Mouse (Mus musculus): Measurements from ENCODE around the gene P3h1.

The P3h1 gene

DNA sequence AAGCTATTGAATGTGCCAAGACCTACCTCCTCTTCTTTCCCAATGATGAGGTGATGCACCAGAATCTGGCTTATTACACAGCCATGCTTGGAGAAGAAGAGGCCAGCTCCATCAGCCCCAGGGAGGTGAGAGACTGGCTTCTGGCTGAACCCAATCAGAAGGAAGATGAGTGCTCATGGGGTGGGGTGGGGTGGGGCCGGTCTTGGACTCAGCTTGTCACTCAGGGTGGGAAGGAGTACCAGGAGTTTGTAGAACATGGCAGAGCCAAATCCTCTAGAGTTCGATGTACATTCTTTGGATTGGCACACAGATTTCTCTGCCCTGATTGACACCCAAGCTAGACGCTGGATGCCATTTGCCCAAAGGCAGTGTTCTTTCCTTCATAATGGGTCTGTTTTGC lies 5.9 kb downstream of the P3h1 start:
- in situ Hi-C loops (cut with MboI, MseI), result no loop called here

DNA sequence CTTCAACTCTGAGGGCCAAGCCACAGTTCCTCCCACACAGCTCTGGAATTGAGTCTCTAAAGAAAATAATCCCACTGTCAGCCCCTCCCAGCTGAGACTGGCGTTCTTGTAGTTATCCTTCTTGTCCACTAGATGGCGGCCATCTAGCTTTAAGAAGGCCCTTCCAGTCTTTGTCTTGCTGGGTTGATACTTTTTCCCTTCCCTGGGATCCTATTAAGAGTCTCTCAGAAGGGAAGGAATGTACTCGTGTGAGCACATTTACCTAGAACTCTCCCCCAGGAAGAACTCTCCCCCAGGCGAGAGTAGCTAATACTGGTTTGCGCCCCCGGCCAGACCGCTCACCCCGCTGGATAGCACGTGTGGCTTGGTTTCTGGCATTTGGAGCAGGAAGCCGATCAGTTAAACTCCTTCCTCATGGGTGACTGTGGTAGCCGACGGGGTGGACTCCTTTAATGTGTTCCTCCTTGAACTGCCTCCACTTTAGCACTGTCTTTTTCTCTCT lies 6.5 kb downstream of the P3h1 start:
- in situ Hi-C loops (cut with MboI, MseI), result no loop called here

DNA sequence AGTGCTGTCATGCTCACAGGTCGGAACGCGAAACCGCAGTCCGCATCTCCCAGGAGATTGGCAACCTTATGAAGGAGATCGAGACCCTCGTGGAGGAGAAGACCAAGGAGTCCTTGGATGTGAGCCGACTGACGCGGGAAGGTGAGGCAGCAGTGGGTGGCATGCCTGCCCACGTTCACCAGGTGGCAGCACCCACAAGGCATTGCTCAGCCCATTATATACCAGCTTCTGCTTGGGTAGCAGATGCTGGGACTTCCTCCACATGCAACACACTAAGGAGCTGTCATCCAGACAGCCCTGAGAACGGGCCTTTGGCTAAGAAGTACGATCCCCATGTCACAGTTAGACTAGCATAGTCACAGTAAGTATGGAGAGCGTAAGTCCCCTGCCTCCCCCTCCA lies 8.9 kb downstream of the P3h1 start:
- in situ Hi-C loops (cut with MboI, MseI), result no loop called here

DNA sequence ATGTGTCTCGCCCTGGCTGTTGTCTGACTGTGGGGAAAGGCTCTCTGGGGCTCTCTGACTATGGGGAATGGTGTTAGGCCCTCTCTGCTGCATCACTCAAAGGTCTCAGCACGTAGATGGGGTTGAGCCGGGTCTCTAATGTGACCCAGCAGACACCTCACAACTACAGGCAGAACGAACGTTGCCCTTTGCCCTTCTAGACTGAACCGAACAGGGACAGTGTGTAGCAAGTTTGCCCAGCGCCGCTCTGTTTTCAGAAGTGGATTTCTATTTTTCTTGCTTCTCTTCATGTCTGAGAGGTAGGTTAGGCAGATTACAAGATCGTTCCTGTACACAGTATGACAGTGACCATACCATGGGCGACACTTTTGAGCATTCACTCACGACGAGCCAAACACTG lies 9.9 kb downstream of the P3h1 start:
- in situ Hi-C loops (cut with MboI, MseI), result no loop called here

DNA sequence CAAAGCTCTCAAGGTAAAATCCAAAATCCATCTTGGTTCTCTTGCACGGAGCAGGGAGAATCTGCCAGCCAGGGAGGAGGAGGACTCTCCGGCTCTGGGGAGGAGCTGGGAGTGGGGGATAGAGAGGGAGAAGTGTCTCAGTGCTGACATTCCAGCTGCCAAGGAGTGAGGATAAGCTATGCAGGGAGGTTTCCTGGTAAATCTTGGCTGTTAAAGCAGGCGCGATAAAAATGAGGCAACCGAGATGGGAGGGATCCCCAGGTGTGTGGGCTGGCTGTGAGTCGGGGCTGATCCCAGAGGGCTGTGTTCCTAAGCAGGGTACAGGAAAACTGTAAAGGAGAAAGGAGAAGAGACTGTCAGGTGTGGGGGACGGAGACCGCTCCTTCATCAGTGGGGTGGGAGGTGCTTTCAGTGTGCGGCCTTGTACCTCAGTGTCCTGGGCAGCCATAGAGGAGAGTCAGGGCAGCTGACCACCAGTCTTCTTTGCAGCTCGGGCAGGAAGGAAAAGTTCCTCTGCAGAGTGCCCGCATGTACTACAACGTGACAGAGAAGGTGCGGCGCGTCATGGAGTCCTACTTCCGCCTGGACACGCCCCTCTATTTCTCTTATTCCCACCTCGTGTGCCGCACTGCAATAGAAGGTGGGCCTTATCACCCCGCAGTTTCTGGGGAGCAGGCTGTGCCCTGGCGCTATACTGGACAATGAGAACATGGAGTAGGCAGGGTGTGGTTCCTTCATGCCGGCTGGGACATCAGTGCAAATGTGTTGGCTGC lies 11.9 kb downstream of the P3h1 start:
- in situ Hi-C loops (cut with MboI, MseI), result loop anchor here (5.0 kb wide), 1 partner anchor 93 kb away; no protein-coding TSS in a partner anchor

DNA sequence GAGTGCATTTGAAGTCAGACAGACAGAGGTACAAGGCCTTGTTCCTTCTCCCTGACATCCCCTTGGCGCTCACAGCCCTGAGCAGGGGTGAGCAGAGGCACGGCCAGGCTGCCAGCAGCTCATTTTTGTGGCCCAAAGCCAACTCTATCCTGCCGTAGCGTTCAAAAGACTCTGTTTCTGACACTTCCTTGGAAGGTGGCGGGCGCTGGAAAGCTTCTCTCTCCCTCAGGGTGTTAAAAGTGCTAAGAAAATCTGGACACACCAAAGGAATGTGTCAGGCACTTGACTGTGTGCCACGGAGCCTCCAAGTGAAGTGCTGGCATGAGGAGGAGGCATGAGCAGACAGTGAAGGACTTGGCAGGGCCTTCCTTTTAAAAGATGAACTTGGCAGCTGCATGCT lies 12.8 kb downstream of the P3h1 start:
- in situ Hi-C loops (cut with MboI, MseI), result loop anchor here (5.0 kb wide), 1 partner anchor 92 kb away; no protein-coding TSS in a partner anchor

DNA sequence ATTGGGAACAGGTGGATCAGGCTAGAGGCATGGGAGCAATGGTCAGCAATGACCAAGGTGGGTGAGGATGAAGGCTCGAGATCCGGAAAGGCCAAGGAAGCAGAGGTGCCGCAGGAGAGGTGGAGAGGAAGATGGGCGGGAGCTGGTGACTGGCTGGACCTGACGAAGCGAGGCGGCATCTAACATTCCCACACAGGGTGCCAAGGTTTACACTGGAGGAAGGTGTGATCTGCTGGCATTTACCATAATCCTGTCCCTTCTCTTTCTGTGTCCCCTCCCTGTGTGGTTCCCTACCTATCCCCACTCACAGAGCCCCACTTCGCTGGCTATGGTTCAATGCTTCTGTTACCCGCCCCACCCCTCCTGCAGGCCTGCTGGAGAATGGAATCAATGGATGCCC lies 13.2 kb downstream of the P3h1 start:
- in situ Hi-C loops (cut with MboI, MseI), result loop anchor here (5.0 kb wide), 1 partner anchor 91 kb away; no protein-coding TSS in a partner anchor

DNA sequence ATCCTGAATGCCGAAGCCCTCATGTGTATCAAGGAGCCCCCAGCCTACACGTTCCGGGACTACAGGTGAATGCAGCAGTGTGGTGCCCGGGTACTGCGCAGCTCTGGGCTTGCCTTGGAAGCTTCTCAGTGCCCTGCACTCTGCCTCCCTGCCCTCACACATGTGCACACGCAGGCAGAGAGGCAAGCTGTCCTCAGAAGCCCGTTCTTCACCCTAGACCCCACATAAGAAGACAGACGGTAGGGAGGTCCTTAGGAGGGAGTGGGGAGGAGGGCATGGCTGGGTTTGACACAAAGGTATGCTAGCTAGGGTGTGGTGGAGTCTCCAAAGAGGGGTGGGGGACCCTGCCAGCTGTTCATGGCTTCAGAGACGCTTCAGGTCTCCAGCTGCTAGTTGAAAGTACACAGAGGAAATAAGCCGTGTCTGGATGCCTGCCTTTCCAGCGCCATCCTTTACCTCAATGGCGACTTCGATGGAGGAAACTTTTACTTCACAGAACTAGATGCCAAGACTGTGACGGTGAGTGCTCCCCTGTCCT lies 14.0 kb downstream of the P3h1 start:
- in situ Hi-C loops (cut with MboI, MseI), result loop anchor here (5.0 kb wide), 1 partner anchor 91 kb away; no protein-coding TSS in a partner anchor

DNA sequence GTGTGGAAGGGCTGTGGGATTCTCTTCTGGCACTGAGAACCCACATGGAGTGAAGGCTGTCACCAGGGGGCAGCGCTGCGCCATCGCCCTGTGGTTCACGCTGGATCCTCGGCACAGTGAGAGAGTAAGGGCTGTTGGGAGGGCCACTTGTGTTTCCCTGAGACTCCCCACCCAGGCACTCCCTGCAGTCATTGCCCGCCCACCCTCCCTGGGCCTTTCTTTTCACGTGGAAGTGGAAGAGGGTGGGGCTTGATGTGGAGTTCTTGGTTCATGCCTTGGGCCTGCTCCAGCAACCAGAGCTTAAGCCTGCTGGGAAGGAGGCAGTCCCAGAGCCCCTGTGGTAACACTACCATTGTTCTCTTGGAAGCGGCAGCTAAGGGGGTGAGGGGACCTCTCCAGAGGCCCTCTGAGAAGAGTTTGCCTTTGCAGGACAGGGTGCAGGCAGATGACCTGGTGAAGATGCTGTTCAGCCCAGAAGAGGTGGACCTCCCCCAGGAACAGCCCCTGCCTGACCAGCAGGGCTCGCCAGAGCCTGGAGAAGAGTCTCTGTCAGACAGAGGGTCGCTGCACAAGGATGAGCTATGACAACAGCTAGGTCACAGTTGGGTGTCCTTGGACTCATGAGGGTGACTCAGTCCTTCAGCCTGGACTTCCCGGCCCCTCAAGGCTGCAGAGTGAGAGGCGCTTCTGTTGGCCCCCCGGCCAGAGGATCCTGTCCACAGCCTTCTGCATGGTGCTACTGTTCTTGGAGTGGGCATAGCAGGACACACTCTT lies 14.9 kb downstream of the P3h1 start:
- in situ Hi-C loops (cut with MboI, MseI), result loop anchor here (5.0 kb wide), 1 partner anchor 90 kb away; no protein-coding TSS in a partner anchor

DNA sequence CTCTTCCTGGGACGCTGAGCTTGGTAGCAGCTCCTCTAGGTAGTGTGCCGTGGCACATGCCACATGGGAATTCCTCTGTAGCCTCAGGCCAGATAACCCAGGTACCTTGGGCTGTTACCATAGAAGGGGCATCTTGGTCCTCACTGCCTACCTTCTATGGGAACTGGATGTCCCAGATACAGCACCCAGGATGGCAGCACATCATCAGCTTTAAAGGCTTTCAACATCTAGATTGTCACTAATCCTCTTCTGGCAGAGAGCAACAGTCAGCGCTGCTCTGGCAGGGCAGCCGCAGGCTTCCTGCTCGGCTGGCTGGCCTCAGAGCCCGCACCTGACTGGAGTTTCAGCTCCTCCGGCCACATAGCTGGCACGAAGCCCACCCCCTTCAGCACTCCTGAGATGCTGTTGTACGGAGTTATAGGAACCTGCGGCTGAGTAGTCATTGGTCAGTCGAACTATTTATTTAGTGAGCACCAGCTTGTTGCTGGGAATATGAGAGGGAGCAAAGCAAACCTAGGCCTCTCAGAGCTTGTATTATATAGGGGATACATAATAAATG lies 15.8 kb downstream of the P3h1 start:
- in situ Hi-C loops (cut with MboI, MseI), result loop anchor here (5.0 kb wide), 1 partner anchor 89 kb away; no protein-coding TSS in a partner anchor

DNA sequence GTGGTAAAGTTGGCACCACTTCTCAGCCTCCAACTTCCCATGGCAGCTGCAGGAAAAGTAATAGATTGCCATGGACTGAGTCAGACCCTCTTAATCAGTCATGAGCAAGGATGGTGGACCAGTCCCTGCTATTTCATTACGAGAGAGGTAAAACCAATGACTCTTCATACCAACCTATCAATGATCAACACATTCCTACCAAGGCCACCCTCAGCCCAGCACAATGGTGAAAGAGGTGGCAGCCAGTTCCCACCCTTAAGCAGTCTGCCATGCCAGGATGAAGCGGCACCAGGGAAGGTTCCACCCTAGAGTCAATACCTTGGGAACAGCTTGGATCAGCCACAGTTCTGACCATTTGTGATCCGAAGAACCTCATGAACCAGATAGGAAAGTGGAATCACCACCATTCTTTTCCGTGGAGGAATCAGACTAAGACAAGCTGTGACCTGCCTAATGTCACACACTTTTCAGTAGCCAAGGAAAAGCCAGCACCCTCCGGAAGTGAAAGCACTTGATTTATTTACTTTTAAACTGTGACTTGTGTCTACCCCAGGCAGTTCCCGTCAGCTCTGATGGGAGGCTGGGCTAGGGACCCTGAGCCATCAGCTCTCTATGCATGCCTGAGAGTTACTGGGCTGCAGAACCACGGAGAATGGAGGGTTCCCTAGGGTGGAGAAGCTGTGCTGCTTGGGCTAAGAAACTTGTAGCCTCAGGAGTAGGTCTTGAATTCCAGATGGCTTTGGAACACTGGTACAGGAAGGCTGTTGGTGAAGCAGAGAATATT lies 19.5 kb downstream of the P3h1 start:
- in situ Hi-C loops (cut with MboI, MseI), result no loop called here

DNA sequence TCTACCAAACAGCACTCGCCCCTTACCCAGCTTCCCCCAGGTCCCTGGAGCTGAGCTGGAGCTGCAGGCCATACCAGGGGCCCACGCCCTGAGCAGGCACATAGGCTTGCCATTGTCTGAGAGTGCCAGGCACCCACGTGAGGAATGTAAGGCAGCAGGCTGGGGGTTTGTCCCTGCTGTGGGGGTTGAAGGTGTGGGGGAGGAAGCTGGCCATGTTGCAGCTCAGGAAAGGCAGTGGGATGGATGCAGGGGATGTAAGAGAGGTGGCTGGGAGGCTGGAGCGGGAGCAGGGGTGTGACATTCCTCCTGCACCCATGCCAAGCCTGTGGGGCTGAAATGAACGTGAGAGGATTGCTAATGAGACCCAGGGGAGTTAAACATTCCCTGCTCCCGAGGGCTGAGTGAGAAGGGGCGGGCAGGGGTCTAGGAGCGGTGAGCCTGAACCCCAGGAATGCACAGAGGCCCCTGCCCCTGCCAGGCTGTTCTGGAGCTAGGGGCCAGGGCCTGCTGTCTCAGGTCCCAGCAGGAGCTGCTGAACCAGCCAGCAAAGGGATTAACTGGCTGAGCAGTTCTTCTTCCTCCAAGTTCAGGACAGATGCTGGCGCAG lies 21.4 kb downstream of the P3h1 start:
- in situ Hi-C loops (cut with MboI, MseI), result no loop called here

DNA sequence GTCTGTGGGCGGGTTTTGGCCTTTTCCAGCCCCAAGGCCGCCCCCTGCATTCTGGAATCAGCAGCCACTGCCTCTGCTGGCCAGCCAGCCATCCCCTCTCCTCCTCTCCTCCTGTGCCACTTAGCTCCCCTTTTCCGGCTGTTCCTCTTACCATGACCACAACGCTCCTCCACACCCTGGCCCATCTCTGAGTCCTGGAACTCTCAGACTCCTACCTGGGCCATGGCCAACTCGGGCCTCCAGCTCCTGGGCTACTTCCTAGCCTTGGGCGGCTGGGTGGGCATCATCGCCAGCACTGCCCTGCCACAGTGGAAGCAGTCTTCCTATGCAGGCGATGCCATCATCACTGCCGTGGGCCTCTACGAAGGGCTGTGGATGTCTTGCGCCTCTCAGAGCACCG lies 22.6 kb downstream of the P3h1 start, which contains the start of gene Cldn19:
Gene Cldn19 (plus strand): TSS at position 64 of the 400 bp plus-strand sequence.
- in situ Hi-C loops (cut with MboI, MseI), result no loop called here

DNA sequence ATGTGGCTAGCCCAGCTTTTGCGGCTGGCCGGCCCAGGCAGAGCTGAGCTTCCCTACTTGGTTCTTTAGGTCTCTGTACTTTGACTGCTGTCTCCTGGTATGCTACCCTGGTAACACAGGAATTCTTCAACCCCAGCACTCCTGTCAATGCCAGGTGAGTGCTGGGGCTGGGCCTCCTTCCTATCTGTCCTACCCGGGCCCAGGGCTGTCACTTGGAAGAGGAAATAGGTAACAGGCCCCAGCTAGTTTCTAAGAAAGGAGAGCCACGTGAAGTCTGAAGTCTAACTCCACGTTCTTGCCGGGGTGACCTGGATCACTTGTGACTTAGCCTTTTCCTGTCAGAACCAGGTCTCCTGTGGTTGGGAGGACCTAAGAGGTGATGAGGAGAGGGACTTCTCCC lies 24.4 kb downstream of the P3h1 start:
- in situ Hi-C loops (cut with MboI, MseI), result no loop called here

DNA sequence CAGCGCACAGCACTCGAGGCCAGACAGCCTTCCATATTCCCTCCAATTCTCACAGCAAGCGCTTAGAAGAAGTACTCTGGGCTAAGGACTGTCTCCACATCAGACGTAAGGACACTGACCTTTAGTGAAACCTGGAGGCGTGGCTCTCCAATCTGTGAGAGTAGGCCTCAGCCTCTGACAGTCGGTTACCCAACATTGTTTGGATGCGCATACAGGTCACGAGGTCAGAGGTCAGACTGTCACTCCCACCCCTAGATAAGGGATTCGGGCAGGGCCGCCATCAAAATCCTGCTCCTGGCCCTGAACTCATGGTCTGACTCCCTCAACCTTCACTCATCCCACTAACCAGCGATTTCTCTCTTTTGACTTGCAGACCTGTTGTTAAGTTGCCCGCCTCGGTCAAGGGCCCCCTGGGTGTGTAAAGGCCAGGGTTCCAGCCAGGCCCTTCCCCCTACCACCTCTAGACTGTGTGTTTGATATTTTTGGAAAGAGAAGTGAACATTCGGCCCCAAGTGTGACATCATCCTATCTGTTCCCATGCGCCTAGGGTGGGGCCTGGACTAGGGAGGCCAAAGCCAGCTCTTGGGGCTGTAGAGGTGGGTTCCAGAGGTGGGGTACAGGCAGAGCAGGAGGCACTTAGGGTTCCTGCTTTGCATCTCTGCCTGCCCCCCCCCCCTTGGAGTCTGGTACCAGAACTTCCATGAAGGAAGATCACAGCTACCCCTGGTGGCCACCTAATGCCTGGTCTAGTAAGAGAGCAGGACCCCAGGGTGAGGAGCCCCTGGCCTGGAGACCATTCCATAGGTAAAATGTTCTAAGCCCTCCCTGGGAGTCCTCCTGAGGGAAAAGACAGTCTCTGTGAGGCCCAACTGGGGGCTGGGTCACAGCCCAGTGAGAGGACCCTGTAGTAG lies 26.9 kb downstream of the P3h1 start:
- in situ Hi-C loops (cut with MboI, MseI), result no loop called here

DNA sequence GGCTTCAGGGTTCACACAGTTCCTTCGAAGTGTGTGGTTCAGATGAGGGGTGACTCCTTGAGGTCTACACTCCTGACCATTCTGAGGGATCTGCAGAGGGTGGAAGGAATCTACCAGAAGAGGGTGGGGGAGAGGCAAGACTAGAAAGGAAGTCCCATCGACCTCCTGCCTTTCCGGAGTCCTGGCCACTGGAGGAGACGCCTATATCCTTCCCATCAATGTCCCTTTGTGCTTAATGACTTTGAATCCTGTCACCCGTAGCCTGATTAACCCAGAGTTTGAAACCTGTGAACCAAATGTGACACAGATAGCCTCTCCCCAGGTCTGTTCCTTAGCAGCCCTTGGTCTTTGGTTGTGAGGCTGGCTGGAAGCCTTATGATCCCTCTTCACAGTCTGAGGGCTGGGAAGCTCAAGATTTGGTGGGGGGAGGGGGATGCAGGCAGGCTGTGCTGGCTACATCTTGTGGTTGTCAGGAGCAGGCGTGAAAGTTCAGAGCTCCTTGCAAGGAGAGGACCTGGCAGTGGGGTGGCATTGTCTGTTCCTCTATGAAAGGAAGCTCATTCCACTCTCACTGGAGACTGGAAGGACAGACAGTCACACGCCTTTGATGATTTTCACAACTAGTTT lies 28.5 kb downstream of the P3h1 start:
- in situ Hi-C loops (cut with MboI, MseI), result no loop called here

DNA sequence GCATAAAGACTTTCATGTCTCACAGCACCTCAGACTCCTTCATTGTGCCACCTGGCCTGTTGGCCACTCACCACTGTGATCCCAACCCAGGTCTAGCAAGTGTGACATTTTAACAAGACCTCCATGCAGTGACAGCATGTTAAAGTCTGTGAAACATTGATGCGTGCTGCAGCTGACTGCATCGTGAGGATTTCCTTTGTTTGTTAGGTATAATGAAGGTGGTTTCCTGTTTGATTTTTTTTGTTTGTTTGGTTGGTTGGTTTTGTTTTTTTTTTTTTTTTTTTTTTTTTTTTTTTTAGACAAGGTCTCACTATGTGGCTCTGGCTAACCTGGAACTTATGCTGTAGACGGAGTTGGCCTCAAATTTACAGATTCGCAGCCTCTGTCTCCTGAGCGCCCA lies 29.8 kb downstream of the P3h1 start:
- in situ Hi-C loops (cut with MboI, MseI), result no loop called here

DNA sequence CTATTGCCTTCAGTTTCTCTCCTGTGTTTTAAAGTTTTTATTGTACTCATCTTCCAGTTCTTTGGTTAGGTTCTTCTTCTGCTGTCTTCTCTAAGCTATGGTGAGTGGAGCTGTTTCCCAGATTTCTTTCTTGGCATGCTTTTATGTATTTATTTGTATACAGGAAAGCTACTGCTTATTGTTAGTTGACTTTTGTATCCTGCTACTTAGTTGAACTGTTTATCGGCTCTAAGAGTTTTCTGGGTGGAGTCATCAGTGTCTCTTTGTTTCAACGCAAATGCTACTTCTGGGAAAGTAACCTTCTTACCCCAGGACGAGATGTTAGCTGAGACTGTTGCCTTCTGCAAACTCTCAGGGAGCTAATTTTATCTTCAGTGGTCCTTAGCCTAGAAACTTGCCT lies 30.7 kb downstream of the P3h1 start:
- in situ Hi-C loops (cut with MboI, MseI), result no loop called here

DNA sequence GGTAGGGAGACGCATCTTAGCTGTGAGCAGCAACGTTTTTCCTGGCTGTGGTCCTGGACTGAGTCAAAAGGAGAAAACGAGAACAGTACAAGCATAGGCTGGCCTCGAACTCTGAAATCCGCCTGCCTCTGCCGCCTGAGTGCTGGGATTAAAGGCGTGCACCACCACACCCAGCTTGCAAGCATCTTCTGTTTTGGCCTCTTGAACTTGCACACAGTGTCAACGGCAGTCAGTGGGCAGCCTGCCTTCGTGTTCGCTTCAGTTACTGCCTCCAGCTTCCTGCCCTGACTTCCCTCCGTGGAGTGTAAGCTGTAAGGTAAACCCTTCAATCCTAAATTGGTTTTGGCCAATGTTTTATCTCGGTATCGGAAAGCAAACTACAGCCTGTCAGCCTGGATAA lies 33.9 kb downstream of the P3h1 start:
- in situ Hi-C loops (cut with MboI, MseI), result no loop called here

Measured in regulatory T cell (primary cell).